Mouse (Mus musculus): ENCODE results near the gene Mas1. TPM values are rescaled to one million over a fixed set of nuclear protein-coding genes. Genes with fewer than 3 reads are reported as not detected.

The Mas1 gene
- polyA plus RNA-seq, 1 experiment from 2014 or later, result 0.17 TPM

- no peaks in the 10 kb centered on the region for H3K4me1 ChIP-seq (replicated peaks)
- no peaks in the 10 kb centered on the region for H3K9me3 ChIP-seq
- 85% methylated on average over 10 of the region's 10 CpGs for WGBS
- H3K27me3 ChIP-seq, result 0 out of 2 replicates have a peak, but pooled peaks cover 3% of the 10 kb centered on the region
- H3K4me3 ChIP-seq, result no peak overlapping the region
- no peak overlapping the region for H3K4me2 ChIP-seq
- H3K9ac ChIP-seq, result no peak overlapping the region
- no peak for ATAC-seq (ENCODE audit: low FRiP score)
- no peak overlapping the region for H3K27ac ChIP-seq
- H3K36me3 ChIP-seq, result no peaks in the 10 kb centered on the region
Measured at GRCm38 (mm10) chr17:12866853-12867252, 1.1 kb downstream of the Mas1 start.

GRCm38 (mm10) chr17:12865407-12865806, 2.5 kb downstream of the Mas1 start:
- H3K27me3 ChIP-seq, result no peaks in the 10 kb centered on the region
- WGBS, result 67% methylated on average over 3 of the region's 3 CpGs
- ATAC-seq (ENCODE audit: low FRiP score), result no peak

DNA sequence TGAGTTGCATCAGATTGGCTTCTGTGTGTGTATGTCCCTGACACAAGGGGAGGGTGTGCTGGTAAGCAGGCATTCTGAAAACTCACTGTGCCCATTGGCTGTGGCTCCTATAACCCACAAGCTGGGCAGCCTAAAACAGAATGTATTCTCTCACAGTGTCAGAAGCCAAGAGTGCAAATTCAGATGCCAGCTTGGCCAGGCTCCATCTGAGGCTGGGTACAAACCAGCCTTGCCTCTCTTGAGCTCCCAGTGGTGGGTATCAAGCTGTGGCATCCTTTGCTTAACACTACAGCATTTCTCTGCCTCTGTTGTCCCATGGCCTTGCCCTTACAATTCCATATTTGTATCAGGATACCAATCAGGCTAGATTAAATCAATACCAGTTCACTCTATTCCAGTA, 3.8 kb downstream of the Mas1 start:
- Histone ChIP-seq H3K27ac (no peak overlapping the region), H3K9me3 (no peaks in the 10 kb centered on the region), H3K4me1 (replicated peaks) (no peaks in the 10 kb centered on the region), H3K4me3 (no peak overlapping the region), H3K9ac (no peak overlapping the region), H3K27me3 (no peaks in the 10 kb centered on the region), H3K36me3 (no peaks in the 10 kb centered on the region), H3K4me2 (no peak overlapping the region)
- ATAC-seq (ENCODE audit: low FRiP score), result no peak

More at GRCm38 (mm10) chr17:12865407-12865806, 2.5 kb downstream of the Mas1 start:
- Histone ChIP-seq H3K4me1 (replicated peaks) (no peaks in the 10 kb centered on the region), H3K27ac (no peak overlapping the region), H3K4me3 (no peak overlapping the region), H3K36me3 (no peaks in the 10 kb centered on the region), H3K9ac (no peak overlapping the region), H3K4me2 (no peak overlapping the region), H3K9me3 (no peaks in the 10 kb centered on the region)

GRCm38 (mm10) chr17:12859006-12859520, 8.9 kb downstream of the Mas1 start:
- no peak overlapping the region for H3K4me2 ChIP-seq
- H3K9me3 ChIP-seq, result no peaks in the 10 kb centered on the region
- H3K4me1 ChIP-seq (replicated peaks), result no peaks in the 10 kb centered on the region
- ATAC-seq (ENCODE audit: low FRiP score), result no peak
- H3K4me3 ChIP-seq, result no peak overlapping the region
- no peaks in the 10 kb centered on the region for H3K27me3 ChIP-seq
- 87% methylated on average over 8 of the region's 8 CpGs for WGBS
- no peaks in the 10 kb centered on the region for H3K36me3 ChIP-seq
- H3K9ac ChIP-seq, result no peak overlapping the region
- no peak overlapping the region for H3K27ac ChIP-seq

- no peak for ATAC-seq (ENCODE audit: low FRiP score)
- Histone ChIP-seq H3K4me1 (replicated peaks) (no peaks in the 10 kb centered on the region), H3K9me3 (no peaks in the 10 kb centered on the region), H3K9ac (no peak overlapping the region), H3K36me3 (no peaks in the 10 kb centered on the region), H3K4me2 (no peak overlapping the region), H3K27me3 (no peaks in the 10 kb centered on the region), H3K4me3 (no peak overlapping the region), H3K27ac (no peak overlapping the region)
- WGBS, result 49% methylated on average over 4 of the region's 4 CpGs
Measured at GRCm38 (mm10) chr17:12858072-12858471, 9.9 kb downstream of the Mas1 start.

DNA sequence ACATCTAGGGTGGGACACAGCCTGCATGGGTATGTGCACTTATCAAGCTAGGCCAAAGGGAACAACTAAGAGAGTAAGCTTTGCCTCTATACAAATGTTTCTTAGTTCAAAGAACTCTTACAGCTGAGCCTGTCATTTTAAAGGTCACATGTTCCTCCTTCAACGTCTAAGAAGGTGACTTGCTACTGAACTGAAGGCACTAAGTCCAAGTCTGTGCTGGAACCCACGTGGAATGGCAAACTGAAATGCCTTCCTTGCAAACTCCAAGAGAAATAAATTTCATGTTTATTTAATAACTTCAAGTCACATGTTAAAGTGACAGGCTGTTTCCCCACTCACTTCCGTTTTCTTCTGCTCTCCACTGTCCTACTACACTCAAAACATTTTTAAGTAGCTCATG, 10.5 kb downstream of the Mas1 start:
- no peaks in the 10 kb centered on the region for H3K27me3 ChIP-seq
- H3K27ac ChIP-seq, result no peak overlapping the region
- no peaks in the 10 kb centered on the region for H3K9me3 ChIP-seq
- no peaks in the 10 kb centered on the region for H3K36me3 ChIP-seq
- no peaks in the 10 kb centered on the region for H3K4me1 ChIP-seq (replicated peaks)
- ATAC-seq (ENCODE audit: low FRiP score), result no peak
- no peak overlapping the region for H3K9ac ChIP-seq
- H3K4me3 ChIP-seq, result no peak overlapping the region
- H3K4me2 ChIP-seq, result no peak overlapping the region
- WGBS, result 59% methylated on average over 3 of the region's 3 CpGs

- no peaks in the 10 kb centered on the region for H3K27me3 ChIP-seq
- H3K4me1 ChIP-seq (replicated peaks), result no peaks in the 10 kb centered on the region
- ATAC-seq (ENCODE audit: low FRiP score), result no peak
- no peak overlapping the region for H3K27ac ChIP-seq
- no peaks in the 10 kb centered on the region for H3K36me3 ChIP-seq
- H3K9ac ChIP-seq, result no peak overlapping the region
- no peaks in the 10 kb centered on the region for H3K9me3 ChIP-seq
- H3K4me3 ChIP-seq, result no peak overlapping the region
- 93% methylated on average over 11 of the region's 11 CpGs for WGBS
- no peak overlapping the region for H3K4me2 ChIP-seq
Measured at GRCm38 (mm10) chr17:12854386-12854785, 13.6 kb downstream of the Mas1 start.

- no peak overlapping the region for H3K4me2 ChIP-seq
- 82% methylated on average over 2 of the region's 2 CpGs for WGBS
- H3K27me3 ChIP-seq, result no peaks in the 10 kb centered on the region
- ATAC-seq (ENCODE audit: low FRiP score), result no peak
- H3K9ac ChIP-seq, result no peak overlapping the region
- H3K9me3 ChIP-seq, result no peaks in the 10 kb centered on the region
- no peaks in the 10 kb centered on the region for H3K36me3 ChIP-seq
- no peaks in the 10 kb centered on the region for H3K4me1 ChIP-seq (replicated peaks)
- H3K4me3 ChIP-seq, result no peak overlapping the region
- no peak overlapping the region for H3K27ac ChIP-seq
Measured at GRCm38 (mm10) chr17:12853821-12854220, 14.1 kb downstream of the Mas1 start.

DNA sequence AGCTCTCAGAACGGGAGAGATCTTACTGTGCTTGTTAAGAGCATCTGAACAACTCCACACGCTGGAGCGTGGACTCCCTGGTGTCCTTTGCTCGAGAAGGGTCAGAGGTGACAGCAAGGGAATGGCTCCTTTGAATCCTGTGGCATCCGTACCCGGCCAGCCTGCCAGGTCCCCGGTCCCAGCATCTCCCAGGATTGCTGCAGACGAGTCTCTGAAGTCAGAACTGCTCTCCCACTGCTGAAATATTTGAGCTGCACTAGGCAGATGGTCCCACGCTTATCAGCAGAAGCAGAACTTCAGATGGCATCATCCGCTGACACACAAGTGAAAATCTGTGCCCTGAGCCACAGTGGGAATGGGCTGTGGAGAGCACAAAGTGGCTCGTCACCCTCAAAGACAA, 16.3 kb downstream of the Mas1 start:
- H3K27me3 ChIP-seq, result no peaks in the 10 kb centered on the region
- H3K4me2 ChIP-seq, result no peak overlapping the region
- no peak overlapping the region for H3K4me3 ChIP-seq
- WGBS, result 71% methylated on average over 11 of the region's 11 CpGs
- H3K9ac ChIP-seq, result no peak overlapping the region
- no peak for ATAC-seq (ENCODE audit: low FRiP score)
- H3K36me3 ChIP-seq, result no peaks in the 10 kb centered on the region
- no peaks in the 10 kb centered on the region for H3K9me3 ChIP-seq
- H3K27ac ChIP-seq, result no peak overlapping the region
- no peaks in the 10 kb centered on the region for H3K4me1 ChIP-seq (replicated peaks)

GRCm38 (mm10) chr17:12849778-12850382, 18.1 kb downstream of the Mas1 start:
- Histone ChIP-seq H3K4me1 (replicated peaks) (0 out of 2 replicates have a peak, but pooled peaks cover 6% of the 10 kb centered on the region), H3K4me3 (no peak overlapping the region), H3K27ac (no peak overlapping the region), H3K27me3 (no peaks in the 10 kb centered on the region), H3K9ac (no peak overlapping the region), H3K36me3 (no peaks in the 10 kb centered on the region), H3K4me2 (no peak overlapping the region), H3K9me3 (no peaks in the 10 kb centered on the region)
- no peak for ATAC-seq (ENCODE audit: low FRiP score)
- WGBS, result 92% methylated on average over 8 of the region's 8 CpGs

DNA sequence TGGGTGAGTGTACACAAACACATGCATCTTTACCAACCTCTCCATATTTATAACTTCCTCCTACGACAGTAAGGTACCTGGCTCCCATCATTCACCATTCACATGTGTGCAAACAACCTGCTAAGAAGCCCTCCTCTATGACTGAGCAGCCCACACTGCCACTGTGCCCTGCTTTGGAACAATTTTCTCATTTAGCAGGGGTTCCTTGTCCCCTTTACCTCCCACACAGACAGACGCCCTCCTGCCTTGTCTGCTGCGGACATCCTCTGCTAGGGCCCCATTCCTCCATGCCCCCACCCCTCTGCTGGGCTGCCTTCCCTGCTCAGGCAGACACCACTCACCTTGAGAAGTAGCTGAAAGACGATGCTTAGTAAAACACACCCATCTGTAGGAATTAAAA, 20.2 kb downstream of the Mas1 start:
- H3K4me2 ChIP-seq, result no peak overlapping the region
- no peak for ATAC-seq (ENCODE audit: low FRiP score)
- H3K9me3 ChIP-seq, result no peaks in the 10 kb centered on the region
- H3K27ac ChIP-seq, result no peak overlapping the region
- 0 out of 2 replicates have a peak, but pooled peaks cover 6% of the 10 kb centered on the region for H3K4me1 ChIP-seq (replicated peaks)
- no peaks in the 10 kb centered on the region for H3K36me3 ChIP-seq
- 71% methylated on average over 4 of the region's 4 CpGs for WGBS
- no peak overlapping the region for H3K9ac ChIP-seq
- H3K27me3 ChIP-seq, result no peaks in the 10 kb centered on the region
- H3K4me3 ChIP-seq, result no peak overlapping the region

DNA sequence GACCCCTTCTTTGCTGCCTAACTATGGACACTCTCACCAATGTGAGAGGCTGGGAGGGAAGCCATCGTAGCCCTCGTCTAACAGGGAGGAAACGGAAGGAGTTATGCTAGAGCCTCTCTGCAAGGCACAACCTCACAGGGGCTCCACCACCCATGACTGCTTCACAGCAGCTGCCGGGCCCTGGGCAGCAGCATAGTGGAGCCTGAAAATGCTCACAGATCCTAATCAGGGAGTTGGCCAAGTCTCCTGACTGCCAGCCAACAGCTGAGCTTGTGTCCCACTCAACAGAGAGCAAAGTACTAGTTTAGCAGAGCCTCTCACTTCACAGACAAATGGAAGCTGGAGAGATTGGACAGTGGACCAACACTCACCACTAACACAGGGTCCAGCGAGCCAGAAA, 21.5 kb downstream of the Mas1 start:
- H3K4me3 ChIP-seq, result no peak overlapping the region
- H3K9ac ChIP-seq, result no peak overlapping the region
- no peaks in the 10 kb centered on the region for H3K36me3 ChIP-seq
- no peak overlapping the region for H3K27ac ChIP-seq
- no peak overlapping the region for H3K4me2 ChIP-seq
- no peak for ATAC-seq (ENCODE audit: low FRiP score)
- H3K27me3 ChIP-seq, result no peaks in the 10 kb centered on the region
- WGBS, result 83% methylated on average over 5 of the region's 5 CpGs
- H3K9me3 ChIP-seq, result no peaks in the 10 kb centered on the region
- 0 out of 2 replicates have a peak, but pooled peaks cover 6% of the 10 kb centered on the region for H3K4me1 ChIP-seq (replicated peaks)

DNA sequence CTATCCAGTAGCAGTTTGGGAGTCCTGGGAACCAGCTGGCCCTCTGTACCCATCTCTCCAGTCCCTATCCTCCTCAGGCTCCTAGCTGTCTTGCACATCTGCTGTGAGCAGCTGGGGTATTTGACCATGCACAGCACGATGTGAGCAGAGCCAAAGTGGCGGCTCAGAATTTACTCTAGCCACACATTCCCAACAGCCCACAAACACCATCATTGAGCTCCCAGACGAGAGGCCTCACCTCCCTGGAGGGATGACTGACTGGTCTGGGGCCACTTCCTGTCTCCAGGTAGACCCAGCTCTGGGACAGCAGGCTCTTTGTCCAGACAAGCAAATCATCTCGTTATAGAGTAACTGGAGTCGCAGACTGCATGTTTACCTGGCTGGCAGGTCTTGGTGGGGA, 22.1 kb downstream of the Mas1 start:
- no peaks in the 10 kb centered on the region for H3K27me3 ChIP-seq
- H3K4me2 ChIP-seq, result no peak overlapping the region
- no peak overlapping the region for H3K9ac ChIP-seq
- H3K27ac ChIP-seq, result no peak overlapping the region
- H3K36me3 ChIP-seq, result no peaks in the 10 kb centered on the region
- no peaks in the 10 kb centered on the region for H3K9me3 ChIP-seq
- H3K4me3 ChIP-seq, result no peak overlapping the region
- WGBS, result 62% methylated on average over 5 of the region's 5 CpGs
- no peak for ATAC-seq (ENCODE audit: low FRiP score)
- H3K4me1 ChIP-seq (replicated peaks), result 0 out of 2 replicates have a peak, but pooled peaks cover 6% of the 10 kb centered on the region
